Mouse (Mus musculus) kidney, adult 2 months (tissue): ENCODE measurements around the gene Pde4d. TPM values are rescaled to one million over a fixed set of nuclear protein-coding genes. Genes with fewer than 3 reads are reported as not detected.
"Not testable (repeated sequence)": the region's sequence is repeated elsewhere in the genome, so short reads cannot be mapped to it uniquely, and the experiment has no call there.

Source experiments
- DNase-seq: peaks from one replicate; pipeline ENCODE4 v3.0.0; 2021
- H3K27ac ChIP-seq: fragments of 200-500 bp; 2 replicates; pipeline ENCODE4 v1.5.1; 2012; ENCODE audit warnings: low read depth, low read length, control low read depth, inconsistent platforms; ENCODE audit not compliant: insufficient read depth
- H3K27me3 ChIP-seq: fragments of 200-500 bp; replicated peaks from 2 replicates; pipeline ENCODE4 v1.6.1; 2012; ENCODE audit warnings: mild to moderate bottlenecking, moderate library complexity, low read length, inconsistent platforms; ENCODE audit not compliant: control insufficient read depth, insufficient read depth
- H3K36me3 ChIP-seq: fragments of 200-500 bp; 2 replicates; pipeline ENCODE4 v1.6.1; 2012; ENCODE audit warnings: mild to moderate bottlenecking, moderate library complexity, low read length, inconsistent platforms; ENCODE audit not compliant: control insufficient read depth, insufficient read depth
- H3K4me1 ChIP-seq: fragments of 200-500 bp; 2 replicates; pipeline ENCODE4 v1.6.1; 2011; ENCODE audit warnings: low read length; ENCODE audit not compliant: control insufficient read depth, insufficient read depth
- H3K4me3 ChIP-seq: fragments of 200-500 bp; 2 replicates; pipeline ENCODE4 v1.5.1; 2011; ENCODE audit warnings: mild to moderate bottlenecking, low read depth, low read length, control low read depth; ENCODE audit not compliant: insufficient read depth
- CTCF ChIP-seq: fragments of 200-500 bp; conservative IDR thresholded peaks from 2 replicates; pipeline ENCODE4 v1.5.1; 2011; ENCODE audit warnings: low read depth, mild to moderate bottlenecking, control low read depth, low read length, moderate library complexity, mixed read lengths; ENCODE audit not compliant: insufficient read depth, insufficient read length
- POLR2A ChIP-seq: fragments of 200-500 bp; IDR thresholded peaks from one replicate; pipeline ENCODE4 v1.6.1; 2011; ENCODE audit warnings: low read depth, low read length, control low read depth
- WGBS: fragments of 180-500 bp; shearing (Covaris S2); methylation state at CpG from one replicate; pipeline ENCODE4 v1.1.7; 2018; 5-methylcytosine and 5-hydroxymethylcytosine counted together
- polyA plus RNA-seq: library from polyadenylated mRNA; depleted of rRNA; stranded (reverse); fragments of >200 nt; gene quantifications from 2 replicates; pipeline ENCODE4 v1.2.3, GENCODE M21; 2012

The Pde4d gene
- polyA plus RNA-seq, 1 experiment, result 18.3 TPM

DNA sequence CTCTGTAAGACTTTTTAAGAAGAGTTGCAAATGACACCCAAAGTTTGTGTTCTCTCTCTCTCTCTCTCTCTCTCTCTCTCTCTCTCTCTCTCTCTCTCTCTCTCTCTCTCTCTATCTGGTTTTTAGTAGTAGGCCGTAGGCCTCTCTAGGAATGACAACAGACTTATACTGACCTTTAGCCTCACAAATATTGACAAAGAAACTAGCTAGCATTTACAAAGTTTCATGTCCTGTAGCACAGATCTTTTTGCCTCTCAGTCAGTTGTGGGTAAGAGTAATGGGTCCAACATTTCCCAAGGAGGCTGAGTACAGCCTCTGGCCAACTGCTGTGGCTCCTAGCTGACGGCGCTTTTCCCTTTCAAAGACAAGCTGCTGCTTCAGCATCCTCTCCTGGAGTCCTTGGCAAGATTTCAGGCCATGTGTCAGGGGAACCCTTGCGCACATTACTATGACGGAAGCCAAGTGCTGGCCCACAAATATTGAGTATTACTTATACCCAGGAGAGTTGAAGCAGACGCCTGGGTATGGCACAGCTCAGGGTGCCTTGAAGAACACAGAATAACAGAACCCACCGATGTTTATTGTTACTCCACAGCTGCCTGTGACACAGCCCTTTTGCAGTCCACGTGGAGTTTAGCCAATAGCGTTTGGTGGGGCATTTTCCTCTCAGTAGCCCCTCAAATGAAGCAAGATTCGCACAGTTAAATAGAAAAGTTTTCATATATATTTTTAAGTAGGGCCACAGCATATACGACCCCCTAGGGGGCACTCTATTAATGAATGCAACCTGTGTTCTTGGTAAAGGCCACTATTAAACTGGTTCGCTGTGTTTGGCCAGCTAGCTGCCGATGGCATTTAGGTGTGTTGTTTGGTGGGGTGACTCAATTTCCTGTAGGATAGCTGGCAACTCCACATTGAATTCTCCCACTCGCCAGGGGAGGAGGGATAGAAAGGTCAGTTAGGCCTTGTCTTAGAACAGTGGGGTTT lies 1450.0 kb downstream of the Pde4d start:
- no peak overlapping the region for H3K27ac ChIP-seq
- no peaks in the 10 kb centered on the region for H3K36me3 ChIP-seq
- H3K27me3 ChIP-seq, result no peaks in the 10 kb centered on the region
- 70% methylated on average over 14 of the region's 14 CpGs for whole genome bisulfite sequencing
- no peak overlapping the region for H3K4me3 ChIP-seq
- TF ChIP-seq POLR2A (no peak), CTCF (no peak)
- no peaks in the 10 kb centered on the region for H3K4me1 ChIP-seq
- DNase-seq, result peak; percentile 74

GRCm38 (mm10) chr13:109901811-109902210 lies 1452.1 kb downstream of the Pde4d start:
- TF ChIP-seq CTCF (no peak), POLR2A (no peak)
- WGBS, result 72% methylated on average over 5 of the region's 5 CpGs
- Histone ChIP-seq H3K4me1 (no peaks in the 10 kb centered on the region), H3K27me3 (no peaks in the 10 kb centered on the region), H3K36me3 (no peaks in the 10 kb centered on the region), H3K4me3 (no peak overlapping the region), H3K27ac (no peak overlapping the region)
- DNase-seq, result no peak

GRCm38 (mm10) chr13:109902460-109902854 lies 1452.7 kb downstream of the Pde4d start:
- H3K36me3 ChIP-seq, H3K27ac ChIP-seq, H3K4me1 ChIP-seq, H3K27me3 ChIP-seq: not testable (repeated sequence)
- H3K4me3 ChIP-seq, result peak overlapping the region; percentile 79
- under 1% methylated on average over 28 of the region's 28 CpGs for WGBS
- peak; percentile 27 for DNase-seq

DNA sequence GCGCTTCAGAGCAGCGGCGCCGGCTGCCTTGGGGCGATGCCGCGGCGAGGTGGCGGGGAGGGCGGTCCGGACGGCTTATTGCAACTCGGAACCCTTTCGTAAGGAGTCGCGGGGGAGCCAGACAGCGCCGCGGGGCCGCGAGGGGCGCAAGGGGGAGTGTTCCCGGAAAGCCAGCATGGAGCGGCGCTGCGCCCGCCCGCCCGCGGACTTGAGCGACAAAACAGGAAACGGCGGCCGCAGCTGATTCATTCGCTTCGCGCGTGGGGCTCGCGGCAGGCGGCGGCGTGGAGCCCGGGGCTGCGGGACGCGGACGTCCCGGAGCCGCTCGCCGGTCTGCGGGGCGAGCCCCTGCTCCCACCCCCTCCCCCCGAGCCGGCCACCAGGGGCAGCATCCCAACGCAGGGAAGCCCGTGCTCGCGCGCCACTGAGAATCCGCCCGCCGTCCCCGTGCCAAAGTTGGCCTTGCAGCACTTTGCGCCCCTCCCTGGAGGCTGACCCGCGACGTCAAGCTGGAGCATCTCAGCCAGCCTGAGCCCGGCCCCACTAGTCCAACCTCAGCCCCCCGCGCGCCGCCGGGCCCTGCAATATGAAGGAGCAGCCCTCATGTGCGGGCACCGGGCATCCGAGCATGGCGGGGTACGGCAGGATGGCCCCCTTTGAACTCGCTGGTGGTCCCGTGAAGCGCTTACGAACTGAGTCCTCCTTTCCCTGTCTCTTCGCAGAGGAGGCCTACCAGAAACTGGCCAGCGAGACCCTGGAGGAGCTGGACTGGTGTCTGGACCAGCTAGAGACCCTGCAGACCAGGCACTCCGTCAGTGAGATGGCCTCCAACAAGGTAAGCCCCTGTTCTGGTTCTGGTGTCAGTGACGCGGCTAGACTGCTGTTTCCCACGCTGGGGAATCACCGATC lies 1453.4 kb downstream of the Pde4d start:
- Histone ChIP-seq H3K27ac (no peak overlapping the region), H3K36me3 (no peaks in the 10 kb centered on the region), H3K4me1 (no peaks in the 10 kb centered on the region), H3K27me3 (no peaks in the 10 kb centered on the region), H3K4me3 (peak overlapping the region; percentile 79)
- TF ChIP-seq CTCF (no peak), POLR2A (no peak)
- 6% methylated on average over 91 of the region's 91 CpGs for WGBS
- peak; percentile 53 for DNase-seq

DNA sequence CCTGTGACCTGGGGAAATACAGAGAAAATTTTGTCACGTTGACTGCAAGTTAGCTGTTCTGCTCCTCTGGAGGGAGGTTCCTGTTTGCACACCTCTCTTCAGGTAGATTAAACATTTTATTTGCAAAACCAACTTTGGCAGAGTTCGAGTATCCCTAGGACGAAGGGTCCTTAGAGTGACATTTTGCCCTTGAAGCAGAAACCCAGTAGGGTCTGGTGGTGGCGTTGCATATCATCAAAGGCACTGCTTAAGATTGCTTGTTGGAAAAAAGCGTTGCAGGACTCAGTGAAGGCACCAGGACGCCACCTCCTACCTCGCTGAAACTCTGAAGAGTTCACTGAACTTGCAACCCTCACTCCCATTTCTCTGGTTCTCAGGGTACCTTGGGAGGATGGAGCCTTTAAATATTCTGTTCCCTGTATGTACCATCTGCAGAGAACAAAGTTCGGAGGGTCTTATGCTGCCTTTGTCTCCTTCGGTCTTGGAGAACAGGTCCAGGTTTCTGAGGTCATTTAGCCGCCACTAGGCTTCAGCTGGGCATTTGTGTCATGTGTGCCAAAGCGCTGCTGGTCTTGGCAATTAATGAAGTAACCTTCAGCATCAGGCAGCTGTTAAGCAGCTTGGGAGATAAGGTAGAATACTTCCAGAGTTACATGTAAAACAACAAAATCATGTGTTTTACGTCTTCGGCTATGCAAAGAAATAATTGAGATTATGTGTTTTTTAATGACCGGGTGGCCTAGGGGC lies 1454.2 kb downstream of the Pde4d start:
- no peak for TF ChIP-seq POLR2A
- no peak for TF ChIP-seq CTCF
- Histone ChIP-seq H3K27me3 (no peaks in the 10 kb centered on the region), H3K4me3 (0 out of 2 replicates have a peak overlapping the region, but pooled peaks have one; percentile 79), H3K27ac (no peak overlapping the region), H3K4me1 (no peaks in the 10 kb centered on the region), H3K36me3 (no peaks in the 10 kb centered on the region)
- no peak for DNase-seq
- WGBS, result 72% methylated on average over 14 of the region's 14 CpGs

DNA sequence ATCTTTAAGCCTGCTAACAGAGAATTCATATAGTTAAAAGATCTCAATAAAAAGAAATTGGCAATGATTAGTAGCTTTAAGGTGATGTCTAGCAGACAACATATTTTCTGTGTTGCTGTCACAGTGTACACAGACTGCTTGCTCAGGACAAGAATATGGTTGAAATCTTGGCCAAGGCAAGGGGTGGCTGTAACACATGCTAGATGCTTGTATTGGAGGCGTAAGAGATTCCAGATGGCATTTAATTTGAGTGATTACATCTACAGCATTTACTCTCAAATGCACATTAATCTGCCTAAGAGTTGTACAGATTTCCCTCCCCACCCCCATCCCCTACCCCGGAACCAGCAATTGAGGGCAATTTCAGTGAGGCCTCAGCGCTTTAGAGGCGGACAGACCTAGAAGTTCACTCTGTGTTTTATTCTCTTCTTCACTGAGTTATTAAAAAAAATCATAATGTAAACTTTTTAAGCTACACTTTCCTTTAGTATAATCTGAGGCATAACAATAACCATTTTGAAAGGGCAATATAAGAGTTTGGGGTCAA lies 1456.7 kb downstream of the Pde4d start:
- 87% methylated on average over 4 of the region's 4 CpGs for WGBS
- DNase-seq, result no peak
- Histone ChIP-seq H3K36me3 (no peaks in the 10 kb centered on the region), H3K27me3 (no peaks in the 10 kb centered on the region), H3K4me1 (no peaks in the 10 kb centered on the region), H3K4me3 (no peak overlapping the region), H3K27ac (no peak overlapping the region)
- no peak for TF ChIP-seq CTCF
- no peak for TF ChIP-seq POLR2A
